Mouse (Mus musculus): ENCODE data around the gene Mief2.

DNA sequence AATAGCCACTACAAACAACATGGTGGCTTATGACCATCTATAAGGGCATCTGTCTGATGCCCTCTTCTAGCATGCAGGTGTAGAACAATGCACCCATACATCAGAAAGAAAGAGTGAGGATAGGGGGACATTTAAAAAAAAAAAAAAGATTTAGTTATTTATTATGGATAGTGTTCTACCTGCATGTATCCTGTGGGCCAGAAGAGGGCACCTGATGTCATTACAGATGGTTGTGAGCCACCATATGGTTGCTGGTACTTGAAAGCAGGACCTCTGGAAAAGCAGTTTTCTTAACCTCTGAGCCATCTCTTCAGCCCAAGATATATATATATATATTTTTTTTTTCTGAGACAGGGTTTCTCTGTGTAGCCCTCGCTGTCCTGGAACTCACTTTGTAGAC is 32.0 kb upstream of the Mief2 start:
- TF ChIP-seq POLR2A (IDR thresholded peaks at IDR 0.05; ENCODE audit: insufficient read depth, low read depth, low read length), result no peak
- no peak for TF ChIP-seq CTCF (IDR thresholded peaks at IDR 0.05; ENCODE audit: insufficient read depth, low read depth, low read length)

Measured in olfactory bulb, adult 2 months (tissue).